Mouse (Mus musculus): Measurements from ENCODE around the gene Gm33543.

The Gm33543 gene

GRCm38 (mm10) chr10:95836530-95837264 lies 6.0 kb downstream of the Gm33543 start:
- intact Hi-C loops (cut with DNase I), result no loop called here

GRCm38 (mm10) chr10:95830891-95831290 lies 11.8 kb downstream of the Gm33543 start:
- intact Hi-C loops (cut with DNase I), result no loop called here

- intact Hi-C loops (cut with DNase I), result no loop called here
Observed at GRCm38 (mm10) chr10:95829471-95829870, 13.3 kb downstream of the Gm33543 start.

GRCm38 (mm10) chr10:95828374-95828773 lies 14.4 kb downstream of the Gm33543 start:
- intact Hi-C loops (cut with DNase I), result no loop called here

GRCm38 (mm10) chr10:95825651-95826050 lies 17.1 kb downstream of the Gm33543 start:
- intact Hi-C loops (cut with DNase I), result no loop called here

- intact Hi-C loops (cut with DNase I), result no loop called here
Observed at GRCm38 (mm10) chr10:95818506-95818905, 24.2 kb downstream of the Gm33543 start.

GRCm38 (mm10) chr10:95817419-95818161 lies 25.1 kb downstream of the Gm33543 start:
- intact Hi-C loops (cut with DNase I), result no loop called here

GRCm38 (mm10) chr10:95814351-95814750 lies 28.4 kb downstream of the Gm33543 start:
- intact Hi-C loops (cut with DNase I), result loop anchor here (5.0 kb wide), 1 partner anchor 38 kb away; no protein-coding TSS in a partner anchor

- intact Hi-C loops (cut with DNase I), result loop anchor here (5.0 kb wide), 1 partner anchor 40 kb away; no protein-coding TSS in a partner anchor
Observed at GRCm38 (mm10) chr10:95811869-95812268, 30.9 kb downstream of the Gm33543 start.

GRCm38 (mm10) chr10:95801443-95801811 lies 41.3 kb downstream of the Gm33543 start:
- intact Hi-C loops (cut with DNase I), result no loop called here

GRCm38 (mm10) chr10:95800693-95801442 lies 41.9 kb downstream of the Gm33543 start:
- intact Hi-C loops (cut with DNase I), result no loop called here

- intact Hi-C loops (cut with DNase I), result no loop called here
Observed at GRCm38 (mm10) chr10:95797645-95798395, 44.9 kb downstream of the Gm33543 start.

GRCm38 (mm10) chr10:95795500-95795899 lies 47.2 kb downstream of the Gm33543 start:
- intact Hi-C loops (cut with DNase I), result no loop called here

GRCm38 (mm10) chr10:95794706-95795105 lies 48.0 kb downstream of the Gm33543 start:
- intact Hi-C loops (cut with DNase I), result no loop called here

GRCm38 (mm10) chr10:95791427-95791804 lies 51.3 kb downstream of the Gm33543 start:
- intact Hi-C loops (cut with DNase I), result no loop called here

GRCm38 (mm10) chr10:95790771-95791426 lies 51.8 kb downstream of the Gm33543 start:
- intact Hi-C loops (cut with DNase I), result no loop called here

- intact Hi-C loops (cut with DNase I), result no loop called here
Observed at GRCm38 (mm10) chr10:95787176-95787575, 55.6 kb downstream of the Gm33543 start.

- intact Hi-C loops (cut with DNase I), result no loop called here
Observed at GRCm38 (mm10) chr10:95784837-95785236, 57.9 kb downstream of the Gm33543 start.

- intact Hi-C loops (cut with DNase I), result no loop called here
Observed at GRCm38 (mm10) chr10:95780881-95781600, 61.7 kb downstream of the Gm33543 start.
